Mouse (Mus musculus) olfactory bulb, adult 2 months (tissue): ENCODE results near the gene Slc1a1. TPM values are rescaled to one million over a fixed set of nuclear protein-coding genes. Genes with fewer than 3 reads are reported as not detected.
A peak's percentile ranks its signal among the peaks of the same experiment; 100 is the strongest.

Experiments used
- H3K27ac ChIP-seq: fragments of 200-500 bp; 2 replicates; pipeline ENCODE4 v1.5.1; 2012; ENCODE audit warnings: low read depth, low read length; ENCODE audit not compliant: insufficient read depth
- H3K4me1 ChIP-seq: fragments of 200-500 bp; 2 replicates; pipeline ENCODE4 v1.6.1; 2012; ENCODE audit warnings: low read length; ENCODE audit not compliant: control insufficient read depth, insufficient read depth
- H3K4me3 ChIP-seq: fragments of 200-500 bp; 2 replicates; pipeline ENCODE4 v1.5.1; 2012; ENCODE audit warnings: mild to moderate bottlenecking, low read depth, low read length, moderate library complexity; ENCODE audit not compliant: insufficient read depth
- CTCF ChIP-seq: fragments of 200-500 bp; IDR thresholded peaks from 2 replicates; pipeline ENCODE4 v1.5.1; 2012; ENCODE audit warnings: low read depth, mild to moderate bottlenecking, low read length, moderate library complexity; ENCODE audit not compliant: insufficient read depth
- POLR2A ChIP-seq: fragments of 200-500 bp; IDR thresholded peaks from 2 replicates; pipeline ENCODE4 v1.6.1; 2012; ENCODE audit warnings: mild to moderate bottlenecking, low read depth, low read length, moderate library complexity; ENCODE audit not compliant: insufficient read depth
- WGBS: fragments of 180-500 bp; shearing (Covaris S2); methylation state at CpG from one replicate; pipeline ENCODE4 v1.1.7; 2018; 5-methylcytosine and 5-hydroxymethylcytosine counted together
- polyA plus RNA-seq: library from polyadenylated mRNA; stranded (reverse); fragments of >200 nt; gene quantifications from 2 replicates; pipeline ENCODE4 v1.2.4, GENCODE M21; 2012; ENCODE audit warnings: low replicate concordance; ENCODE audit not compliant: missing spikeins, insufficient read depth, insufficient read length

The Slc1a1 gene
- polyA plus RNA-seq, 1 experiment: not detected

GRCm38 (mm10) chr19:28870351-28870750 lies 35.5 kb downstream of the Slc1a1 start:
- WGBS: 62% methylated on average over 2 of the region's 2 CpGs

GRCm38 (mm10) chr19:28879476-28879875 lies 44.6 kb downstream of the Slc1a1 start:
- 0 out of 2 replicates have a peak, but pooled peaks cover 2% of the 10 kb centered on the region for H3K4me1 ChIP-seq
- H3K4me3 ChIP-seq: no peak overlapping the region
- TF ChIP-seq CTCF (no peak), POLR2A (no peak)
- no peak overlapping the region for H3K27ac ChIP-seq
- WGBS: 82% methylated on average over 2 of the region's 2 CpGs

More at GRCm38 (mm10) chr19:28870351-28870750, 35.5 kb downstream of the Slc1a1 start:
- H3K27ac ChIP-seq: no peak overlapping the region
- 0 out of 2 replicates have a peak, but pooled peaks cover 5% of the 10 kb centered on the region for H3K4me1 ChIP-seq
- H3K4me3 ChIP-seq: no peak overlapping the region
- TF ChIP-seq POLR2A (no peak), CTCF (no peak)

- no peak for TF ChIP-seq POLR2A
- TF ChIP-seq CTCF: 0 out of 2 replicates have a peak, but pooled peaks have one; percentile 23
- WGBS: 59% methylated on average over 1 of the region's 1 CpGs
- H3K4me3 ChIP-seq: no peak overlapping the region
- peaks cover 10% of the 10 kb centered on the region; the same call in 1 of the 2 replicates for H3K4me1 ChIP-seq
- no peak overlapping the region for H3K27ac ChIP-seq
These were observed 48.3 kb downstream of the Slc1a1 start for GRCm38 (mm10) chr19:28883126-28883525.

- no peak for TF ChIP-seq POLR2A
- TF ChIP-seq CTCF: no peak
- Histone ChIP-seq H3K4me3 (no peak overlapping the region), H3K27ac (peak overlapping the region; percentile 64), H3K4me1 (peaks cover 16% of the 10 kb centered on the region)
- WGBS: 16% methylated on average over 1 of the region's 1 CpGs
These were observed 53.6 kb downstream of the Slc1a1 start for GRCm38 (mm10) chr19:28888496-28888895.

- Histone ChIP-seq H3K27ac (no peak overlapping the region), H3K4me3 (no peak overlapping the region), H3K4me1 (peaks cover 19% of the 10 kb centered on the region)
- TF ChIP-seq CTCF: no peak
- no peak for TF ChIP-seq POLR2A
- WGBS: 43% methylated on average over 3 of the region's 3 CpGs
These were observed 54.4 kb downstream of the Slc1a1 start for GRCm38 (mm10) chr19:28889251-28889650.

GRCm38 (mm10) chr19:28891238-28891637 lies 56.4 kb downstream of the Slc1a1 start:
- TF ChIP-seq POLR2A: no peak
- TF ChIP-seq CTCF: no peak
- Histone ChIP-seq H3K4me1 (peaks cover 17% of the 10 kb centered on the region), H3K27ac (no peak overlapping the region), H3K4me3 (no peak overlapping the region)
- 83% methylated on average over 5 of the region's 5 CpGs for WGBS

- Histone ChIP-seq H3K4me1 (peaks cover 17% of the 10 kb centered on the region), H3K4me3 (no peak overlapping the region), H3K27ac (no peak overlapping the region)
- TF ChIP-seq CTCF (no peak), POLR2A (no peak)
- 91% methylated on average over 1 of the region's 1 CpGs for WGBS
These were observed 57.0 kb downstream of the Slc1a1 start for GRCm38 (mm10) chr19:28891864-28892263.

- Histone ChIP-seq H3K4me3 (no peak overlapping the region), H3K4me1 (peaks cover 8% of the 10 kb centered on the region), H3K27ac (no peak overlapping the region)
- 10% methylated on average over 1 of the region's 1 CpGs for WGBS
- no peak for TF ChIP-seq POLR2A
- no peak for TF ChIP-seq CTCF
These were observed 61.8 kb downstream of the Slc1a1 start for GRCm38 (mm10) chr19:28896639-28897038.

- H3K27ac ChIP-seq: peak overlapping the region; percentile 64
- TF ChIP-seq CTCF (no peak), POLR2A (no peak)
- 41% methylated on average over 9 of the region's 9 CpGs for WGBS
These were observed 62.6 kb downstream of the Slc1a1 start for GRCm38 (mm10) chr19:28897497-28897896.

GRCm38 (mm10) chr19:28900771-28901170 lies 65.9 kb downstream of the Slc1a1 start:
- 93% methylated on average over 2 of the region's 2 CpGs for WGBS
- Histone ChIP-seq H3K27ac (no peak overlapping the region), H3K4me1 (peaks cover 15% of the 10 kb centered on the region), H3K4me3 (no peak overlapping the region)
- no peak for TF ChIP-seq CTCF

More at GRCm38 (mm10) chr19:28897497-28897896, 62.6 kb downstream of the Slc1a1 start:
- H3K4me3 ChIP-seq: peak overlapping the region; percentile 3; the same call in 1 of the 2 replicates
- peaks cover 11% of the 10 kb centered on the region for H3K4me1 ChIP-seq
